Mouse (Mus musculus): Measurements from ENCODE around the gene Ndufa3. TPM values are rescaled to one million over a fixed set of nuclear protein-coding genes. Genes with fewer than 3 reads are reported as not detected.
"Not testable (repeated sequence)": the region's sequence is repeated elsewhere in the genome, so short reads cannot be mapped to it uniquely, and the experiment has no call there.

The Ndufa3 gene
- total and polyA plus RNA-seq, 3 experiments: 58.9 to 307 (median 261) TPM

DNA sequence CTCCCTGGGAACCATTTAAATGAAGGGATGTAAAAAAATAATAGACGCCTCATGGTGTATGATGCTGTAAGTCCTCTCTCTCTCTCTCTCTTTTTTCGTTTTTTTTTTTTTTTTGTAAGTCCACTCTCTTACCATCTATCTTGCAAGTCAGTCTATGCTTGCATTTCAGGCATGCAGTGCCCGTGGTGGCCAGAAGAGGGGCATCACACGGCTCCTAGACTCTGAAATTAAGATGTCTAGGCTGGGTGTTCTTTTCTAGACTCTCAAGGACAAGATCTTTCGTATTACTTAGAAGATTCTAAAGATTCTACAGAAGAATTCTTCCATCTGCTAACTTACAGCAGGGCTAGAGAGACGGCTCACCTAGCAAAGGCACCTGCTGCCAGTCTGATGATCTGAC is 47.4 kb upstream of the Ndufa3 start:
- dilution Hi-C loops (cut with MboI; ENCODE audit: extremely low pct_ligation_motif_present, extremely low pct_unique_long_range_greater_than_20kb, low sequenced_read_pairs) (no loop called here), in situ Hi-C loops (cut with MboI; ENCODE audit: low pct_ligation_motif_present, low pct_unique_long_range_greater_than_20kb, low sequenced_read_pairs) (no loop called here)
- Histone ChIP-seq H3K4me2 (ENCODE audit: insufficient read depth, low read depth, poor library complexity, severe bottlenecking) (no peak overlapping the region), H3K27me3 (replicated peaks) (no peaks in the 10 kb centered on the region), H3K79me2 (replicated peaks; ENCODE audit: control insufficient read depth, extremely low read depth, insufficient read depth, poor library complexity, severe bottlenecking) (no peaks in the 10 kb centered on the region), H3K9me3 (replicated peaks; ENCODE audit: low read length) (no peaks in the 10 kb centered on the region), H3K4me1 (ENCODE audit: control insufficient read depth in 1 of 2, insufficient read depth in 2 of 2) (peaks cover 0 to 29% of the 10 kb centered on the region in 2 experiments; a peak in 2 of 4 replicates), H3K27ac (ENCODE audit: insufficient read depth, low read depth) (no peak overlapping the region), H3K4me3 (replicated peaks in 1 of 3; ENCODE audit: low read depth in 2 of 3, low read length in 2 of 3, poor library complexity in 1 of 3) (no peak overlapping the region), H3K36me3 (replicated peaks in 1 of 2; ENCODE audit: control insufficient read depth in 1 of 2, insufficient read depth in 1 of 2, low read length in 1 of 2) (no peaks in the 10 kb centered on the region), H3K9ac (ENCODE audit: insufficient read depth, low read depth) (no peak overlapping the region)
- TF ChIP-seq CHD2 (IDR thresholded peaks at IDR 0.05; ENCODE audit: low read length) (no peak), UBTF (IDR thresholded peaks at IDR 0.05; ENCODE audit: low read depth, low read length) (no peak), HCFC1 (IDR thresholded peaks at IDR 0.05; ENCODE audit: low read depth, low read length) (no peak), ZKSCAN1 (IDR thresholded peaks at IDR 0.05; ENCODE audit: borderline replicate concordance, low read depth, low read length) (no peak), CHD1 (IDR thresholded peaks at IDR 0.05; ENCODE audit: low read depth, low read length) (no peak), MEF2A (IDR thresholded peaks at IDR 0.05; ENCODE audit: borderline replicate concordance, low read depth, low read length) (no peak), SMC3 (IDR thresholded peaks at IDR 0.05; ENCODE audit: low read depth, low read length) (peak; percentile 17; the same call in 1 of the 2 replicates), ZC3H11A (IDR thresholded peaks at IDR 0.05; ENCODE audit: low read depth, low read length) (no peak), JUND (conservative IDR thresholded peaks at IDR 0.05; ENCODE audit: low read depth, low read length) (no peak), E2F4 (IDR thresholded peaks at IDR 0.05; ENCODE audit: insufficient replicate concordance, low read depth, low read length) (no peak), NRF1 (IDR thresholded peaks at IDR 0.05; ENCODE audit: low read depth, low read length) (no peak), CTCF (conservative IDR thresholded peaks at IDR 0.05 in 1 of 2, IDR thresholded peaks at IDR 0.05 in 1 of 2; ENCODE audit: low read depth in 2 of 2, low read length in 2 of 2) (peak in 1 of 2 experiments; percentile 38; a peak in 3 of 4 replicates), ZMIZ1 (IDR thresholded peaks at IDR 0.05; ENCODE audit: low read depth, low read length) (no peak), ZNF384 (IDR thresholded peaks at IDR 0.05; ENCODE audit: low read depth, low read length) (0 out of 2 replicates have a peak, but pooled peaks have one; percentile 20), NELFE (IDR thresholded peaks at IDR 0.05; ENCODE audit: low read depth, low read length) (no peak)
- DNase-seq (ENCODE audit: extremely low read depth): no peak

DNA sequence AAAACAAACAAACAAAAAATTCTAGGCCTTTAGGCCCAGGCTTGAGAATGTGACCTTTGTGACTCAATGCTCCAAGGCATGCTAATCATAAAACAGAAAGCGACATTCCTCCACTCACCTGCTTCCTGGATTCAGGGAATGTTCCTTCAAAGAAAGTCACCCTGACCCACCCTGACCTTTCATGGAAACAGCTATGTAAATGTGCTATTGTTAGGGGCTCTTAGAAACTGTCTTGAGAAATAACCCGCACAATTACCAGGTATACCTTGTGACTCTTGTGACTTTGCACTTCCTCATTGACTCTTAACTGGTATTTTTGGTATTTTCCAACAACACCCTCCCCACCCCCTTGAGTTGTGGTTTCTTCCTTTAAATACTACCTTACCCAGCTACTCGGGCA is 46.6 kb upstream of the Ndufa3 start:
- dilution Hi-C loops (cut with MboI; ENCODE audit: extremely low pct_ligation_motif_present, extremely low pct_unique_long_range_greater_than_20kb, low sequenced_read_pairs); H3K27me3 ChIP-seq (replicated peaks); H3K4me3 ChIP-seq (replicated peaks in 1 of 3; ENCODE audit: low read depth in 2 of 3, low read length in 2 of 3, poor library complexity in 1 of 3); H3K9me3 ChIP-seq (replicated peaks; ENCODE audit: low read length); H3K27ac ChIP-seq (ENCODE audit: insufficient read depth, low read depth); H3K36me3 ChIP-seq (replicated peaks in 1 of 2; ENCODE audit: control insufficient read depth in 1 of 2, insufficient read depth in 1 of 2, low read length in 1 of 2); H3K9ac ChIP-seq (ENCODE audit: insufficient read depth, low read depth); in situ Hi-C loops (cut with MboI; ENCODE audit: low pct_ligation_motif_present, low pct_unique_long_range_greater_than_20kb, low sequenced_read_pairs); H3K4me2 ChIP-seq (ENCODE audit: insufficient read depth, low read depth, poor library complexity, severe bottlenecking); H3K79me2 ChIP-seq (replicated peaks; ENCODE audit: control insufficient read depth, extremely low read depth, insufficient read depth, poor library complexity, severe bottlenecking); DNase-seq (ENCODE audit: extremely low read depth): not testable (repeated sequence)
- 0 out of 2 replicates have a peak, but pooled peaks have one; percentile 20 for TF ChIP-seq BHLHE40 (IDR thresholded peaks at IDR 0.05; ENCODE audit: low read depth, low read length)
- peaks cover 0 to 29% of the 10 kb centered on the region in 2 experiments; a peak in 2 of 4 replicates for H3K4me1 ChIP-seq (ENCODE audit: control insufficient read depth in 1 of 2, insufficient read depth in 2 of 2)

Measured in CH12.LX (cell line).